Mouse (Mus musculus) thymus, postnatal 14 days (tissue): ENCODE data around the gene Ccin.

ENCODE experiments used
- DNase-seq: peaks from one replicate; pipeline ENCODE4 v3.0.0; 2021

Ccin gene

GRCm38 (mm10) chr4:44016071-44016470 lies 32.8 kb downstream of the Ccin start:
- no peak for DNase-seq

GRCm38 (mm10) chr4:44016791-44017190 lies 33.5 kb downstream of the Ccin start:
- no peak for DNase-seq

GRCm38 (mm10) chr4:44022323-44022722 lies 39.0 kb downstream of the Ccin start:
- DNase-seq = peak; percentile 45

GRCm38 (mm10) chr4:44022766-44023165 lies 39.5 kb downstream of the Ccin start:
- DNase-seq = peak; percentile 24

GRCm38 (mm10) chr4:44023681-44024080 lies 40.4 kb downstream of the Ccin start:
- DNase-seq = no peak

- DNase-seq = no peak
These were observed 41.0 kb downstream of the Ccin start for GRCm38 (mm10) chr4:44024241-44024640.

GRCm38 (mm10) chr4:44025570-44025969 lies 42.3 kb downstream of the Ccin start:
- DNase-seq = no peak

- DNase-seq = no peak
These were observed 45.2 kb downstream of the Ccin start for GRCm38 (mm10) chr4:44028303-44029135.

- no peak for DNase-seq
These were observed 46.4 kb downstream of the Ccin start for GRCm38 (mm10) chr4:44029661-44030066.

- DNase-seq = no peak
These were observed 48.2 kb downstream of the Ccin start for GRCm38 (mm10) chr4:44031521-44031920.
